Mouse (Mus musculus) midbrain, embryonic 10.5 days (tissue): ENCODE measurements around the gene Tmem150a. TPM values are rescaled to one million over a fixed set of nuclear protein-coding genes. Genes with fewer than 3 reads are reported as not detected.
A peak's percentile ranks its signal among the peaks of the same experiment; 100 is the strongest.

Source experiments
- DNase-seq: peaks from one replicate; pipeline ENCODE4 v3.0.0-alpha.2; 2017; ENCODE audit warnings: low spot score
- H3K27ac ChIP-seq: fragments of 300-500 bp; sonication (generic); replicated peaks from 2 replicates; pipeline ENCODE4 v1.5.1; 2016; ENCODE audit warnings: mild to moderate bottlenecking
- H3K27me3 ChIP-seq: fragments of 300-500 bp; sonication (generic); 2 replicates; pipeline ENCODE4 v1.6.1; 2016; ENCODE audit warnings: low read depth, mild to moderate bottlenecking; ENCODE audit not compliant: poor library complexity, severe bottlenecking
- H3K36me3 ChIP-seq: fragments of 300-500 bp; sonication (generic); 2 replicates; pipeline ENCODE4 v1.6.1; 2016; ENCODE audit warnings: mild to moderate bottlenecking, moderate library complexity
- H3K4me1 ChIP-seq: fragments of 300-500 bp; sonication (generic); 2 replicates; pipeline ENCODE4 v1.6.1; 2016
- H3K4me3 ChIP-seq: fragments of 300-500 bp; sonication (generic); 2 replicates; pipeline ENCODE4 v1.5.1; 2016; ENCODE audit warnings: mild to moderate bottlenecking, moderate library complexity
- H3K9me3 ChIP-seq: fragments of 300-500 bp; sonication (generic); replicated peaks from 2 replicates; pipeline ENCODE4 v1.6.1; 2016; ENCODE audit warnings: mild to moderate bottlenecking
- WGBS: fragments of 180-500 bp; shearing (Covaris S2); methylation state at CpG from one replicate; pipeline ENCODE4 v1.1.7; 2016; 5-methylcytosine and 5-hydroxymethylcytosine counted together
- polyA plus RNA-seq: library from polyadenylated mRNA; unstranded; fragments of >200 nt; fragmentation: Nextera tagmentation; extraction: Ambion mirVana; gene quantifications from 2 replicates; pipeline ENCODE4 v1.2.1, GENCODE M21; 2016

Tmem150a gene
- polyA plus RNA-seq, 1 experiment from 2014 or later: 6.7 TPM

DNA sequence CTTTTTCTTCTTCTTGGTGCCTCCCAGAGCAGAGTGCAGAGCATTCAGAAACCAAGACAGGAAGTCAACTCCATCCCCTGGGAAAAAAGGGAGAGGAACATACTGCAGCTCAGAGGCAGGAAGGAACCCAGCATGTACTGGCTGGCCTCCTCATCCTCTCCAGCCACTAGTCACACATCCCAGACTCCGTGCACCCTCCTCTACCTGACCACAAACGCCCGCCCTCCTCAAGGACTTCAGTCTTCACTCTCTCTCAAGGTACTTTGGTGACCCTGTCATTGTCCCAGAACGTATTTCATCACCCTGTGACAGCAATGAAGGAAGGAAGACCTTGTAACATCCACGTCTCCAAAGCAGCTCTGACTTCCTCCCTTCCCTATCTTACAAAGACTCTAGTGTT lies 22.1 kb upstream of the Tmem150a start:
- no peaks in the 10 kb centered on the region for H3K27me3 ChIP-seq
- H3K9me3 ChIP-seq: no peaks in the 10 kb centered on the region
- H3K36me3 ChIP-seq: peaks cover 100% of the 10 kb centered on the region
- H3K27ac ChIP-seq: no peak overlapping the region
- DNase-seq: no peak
- 90% methylated on average over 5 of the region's 5 CpGs for WGBS
- no peaks in the 10 kb centered on the region for H3K4me1 ChIP-seq
- no peak overlapping the region for H3K4me3 ChIP-seq

DNA sequence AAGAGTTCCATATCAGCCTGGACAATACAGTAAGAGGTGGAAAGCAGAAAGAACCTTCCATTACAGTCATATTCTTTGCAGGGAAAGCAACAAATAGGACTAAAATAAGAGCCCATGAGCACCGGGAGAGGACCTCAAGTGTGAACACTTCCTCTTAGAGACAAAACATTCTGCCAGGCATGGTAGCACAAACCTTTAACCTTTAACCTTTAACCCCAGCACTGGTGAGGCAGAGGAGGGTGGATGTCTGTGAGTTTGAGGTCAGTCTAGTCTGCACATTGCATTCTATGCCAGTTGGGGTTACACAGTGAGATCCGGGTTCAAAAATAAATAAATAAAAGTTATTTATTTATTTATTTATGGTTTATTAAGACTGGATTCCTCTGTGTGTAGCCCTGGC lies 14.8 kb upstream of the Tmem150a start:
- H3K27ac ChIP-seq: no peak overlapping the region
- 63% methylated on average over 2 of the region's 2 CpGs for WGBS
- H3K36me3 ChIP-seq: peaks cover 65% of the 10 kb centered on the region
- no peaks in the 10 kb centered on the region for H3K9me3 ChIP-seq
- H3K4me1 ChIP-seq: peaks cover 18% of the 10 kb centered on the region
- H3K4me3 ChIP-seq: no peak overlapping the region
- no peaks in the 10 kb centered on the region for H3K27me3 ChIP-seq
- DNase-seq: no peak

DNA sequence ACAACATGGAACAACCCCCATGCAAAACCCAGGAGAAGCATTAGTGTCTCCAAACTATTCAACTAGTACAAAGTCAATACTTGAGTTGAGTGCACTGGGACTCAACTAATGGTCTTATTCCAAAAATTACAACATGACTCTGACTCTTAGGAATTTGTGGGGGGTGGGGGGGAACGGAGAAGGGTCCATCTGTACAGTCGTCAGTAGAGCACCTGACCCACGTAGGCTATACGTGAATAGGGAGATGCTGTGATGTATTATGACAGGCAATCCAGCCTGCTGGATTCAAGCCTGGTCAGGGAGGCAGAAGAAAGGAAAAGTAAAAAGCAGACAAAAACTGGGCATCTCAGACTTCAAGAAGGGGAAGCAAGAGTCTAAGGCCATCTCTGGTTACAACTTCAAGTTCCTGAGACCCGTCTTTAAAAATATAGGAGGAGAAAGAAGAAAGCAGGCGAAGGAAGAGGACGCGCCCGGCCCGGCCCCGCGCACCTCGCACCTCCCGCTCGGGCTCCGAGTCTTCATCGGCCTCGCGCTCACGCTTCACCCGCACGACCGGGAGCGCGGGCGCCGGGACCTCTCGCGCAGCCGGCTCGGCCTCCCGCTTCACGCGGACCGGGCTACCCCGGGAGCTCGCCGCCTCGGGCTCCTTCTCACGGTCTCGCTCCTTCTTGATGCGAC lies 10.7 kb upstream of the Tmem150a start:
- Histone ChIP-seq H3K4me3 (peak overlapping the region; percentile 87), H3K4me1 (peaks cover 46% of the 10 kb centered on the region), H3K27me3 (no peaks in the 10 kb centered on the region), H3K9me3 (no peaks in the 10 kb centered on the region), H3K27ac (peak overlapping the region; percentile 93), H3K36me3 (peaks cover 37% of the 10 kb centered on the region)
- DNase-seq: no peak
- WGBS: under 1% methylated on average over 42 of the region's 42 CpGs

DNA sequence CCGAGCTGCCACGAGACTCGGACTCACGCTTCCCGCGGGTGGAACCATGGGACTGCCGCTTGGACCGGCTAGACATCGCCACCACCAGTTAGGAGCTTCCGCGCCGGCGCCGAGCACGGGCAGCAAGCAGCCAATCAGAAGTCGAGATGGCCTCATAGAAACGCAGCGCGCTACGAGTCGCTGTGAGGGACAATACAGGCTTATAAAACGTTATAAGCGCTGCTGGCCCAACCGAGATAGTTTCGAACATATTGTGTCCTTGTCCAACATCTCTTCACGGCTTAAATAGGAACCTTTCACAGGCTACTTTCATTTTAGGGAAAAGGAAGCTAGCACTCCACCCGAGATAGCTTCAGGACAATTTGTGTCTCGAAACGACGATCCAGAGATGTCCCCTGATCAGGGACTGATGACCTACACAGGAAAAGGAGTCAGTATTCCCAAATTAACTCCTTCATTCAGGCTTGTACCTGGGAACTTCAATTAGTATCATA lies 10.1 kb upstream of the Tmem150a start, which contains the start of gene Usp39:
Gene Usp39 (minus strand): TSS at position 111 of the 494 bp plus-strand sequence.
- H3K27ac ChIP-seq: peak within 1 kb of the TSS; percentile 93
- peak; percentile 93 for DNase-seq
- H3K4me1 ChIP-seq: peaks cover 46% of the 10 kb centered on the region
- peaks cover 38% of the 10 kb centered on the region for H3K36me3 ChIP-seq
- 1% methylated on average over 30 of the region's 30 CpGs for WGBS
- H3K9me3 ChIP-seq: no peaks in the 10 kb centered on the region
- no peaks in the 10 kb centered on the region for H3K27me3 ChIP-seq
- peak within 1 kb of the TSS; percentile 87 for H3K4me3 ChIP-seq

DNA sequence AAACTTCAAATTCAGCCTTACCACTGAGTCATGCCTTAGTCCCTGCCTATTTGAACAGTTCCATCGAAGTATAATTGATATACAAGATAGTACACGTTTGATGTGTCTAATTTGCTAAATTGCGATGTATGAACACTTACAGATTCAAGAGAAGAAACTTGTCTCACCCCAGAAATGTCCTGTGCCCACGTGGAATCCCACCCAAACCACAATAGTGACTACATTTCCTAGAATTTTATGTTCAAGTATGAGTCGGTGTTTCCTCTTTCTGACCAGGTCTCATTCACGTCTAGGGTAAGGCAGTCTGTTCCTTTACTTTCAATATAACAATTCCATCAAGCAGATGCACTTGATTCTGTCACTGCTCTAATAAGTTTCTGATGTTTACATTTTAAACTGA lies 9.6 kb upstream of the Tmem150a start:
- H3K27me3 ChIP-seq: no peaks in the 10 kb centered on the region
- H3K9me3 ChIP-seq: no peaks in the 10 kb centered on the region
- H3K36me3 ChIP-seq: peaks cover 41% of the 10 kb centered on the region
- peaks cover 46% of the 10 kb centered on the region for H3K4me1 ChIP-seq
- peak overlapping the region; percentile 87 for H3K4me3 ChIP-seq
- WGBS: 52% methylated on average over 6 of the region's 6 CpGs
- no peak for DNase-seq
- H3K27ac ChIP-seq: peak overlapping the region; percentile 93

DNA sequence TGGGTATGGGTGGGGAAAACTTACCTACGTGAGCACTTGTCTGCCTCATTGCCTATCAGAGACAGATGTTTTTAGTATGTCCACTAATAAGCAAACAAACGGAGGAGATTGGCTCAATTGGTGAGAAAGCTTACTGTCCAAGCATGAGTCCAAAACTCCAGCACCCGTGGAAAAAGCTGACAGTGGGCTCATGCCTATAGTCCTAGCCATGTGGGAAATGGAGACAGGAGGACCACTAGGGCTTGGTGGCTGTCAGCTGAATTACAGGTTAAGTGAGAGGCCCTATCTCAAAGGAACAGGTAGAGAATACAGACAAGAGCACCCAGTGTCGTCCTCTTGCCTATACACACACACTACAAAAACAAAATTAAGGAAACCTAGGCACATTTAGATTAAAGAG lies 9.0 kb upstream of the Tmem150a start:
- Histone ChIP-seq H3K4me1 (peaks cover 46% of the 10 kb centered on the region), H3K36me3 (peaks cover 41% of the 10 kb centered on the region)
- 80% methylated on average over 4 of the region's 4 CpGs for WGBS

DNA sequence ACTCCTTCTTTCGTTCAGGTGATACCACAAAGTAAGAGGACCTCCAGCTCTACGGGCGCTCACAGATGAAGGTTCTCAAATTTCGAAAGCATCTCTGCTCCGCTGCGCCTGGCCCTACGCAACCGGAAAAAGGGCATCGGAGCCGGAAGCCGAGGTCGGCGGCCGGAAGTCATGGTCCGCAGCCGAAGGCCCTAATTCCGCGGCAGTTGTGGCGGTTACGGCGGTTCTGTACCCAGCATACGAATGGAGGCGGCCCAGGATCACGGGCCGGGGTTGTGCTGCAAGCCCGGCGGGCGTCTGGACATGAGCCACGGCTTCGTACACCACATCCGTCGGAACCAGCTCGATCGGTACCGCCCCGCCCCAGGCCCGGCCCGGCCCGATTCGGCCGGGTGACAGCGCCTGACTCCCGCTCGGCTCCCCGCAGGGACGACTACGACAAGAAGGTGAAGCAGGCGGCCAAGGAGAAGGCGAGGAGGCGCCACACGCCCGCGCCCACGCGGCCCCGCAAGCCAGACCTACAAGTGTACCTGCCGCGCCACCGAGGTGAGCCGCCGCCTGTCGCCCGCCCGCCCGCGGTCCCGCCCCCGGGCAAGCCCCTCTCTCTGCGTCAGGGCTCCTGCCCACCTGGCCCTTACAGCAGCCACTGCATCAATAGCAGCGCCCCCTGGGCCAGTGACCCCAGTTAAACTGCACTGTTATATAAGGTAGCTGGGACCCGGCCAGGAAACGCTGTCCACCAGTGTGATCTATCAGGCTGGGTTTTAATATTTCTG lies 7.9 kb upstream of the Tmem150a start, which contains the start of gene 0610030E20Rik:
Gene 0610030E20Rik (plus strand): TSS at position 152 of the 776 bp plus-strand sequence.
- H3K36me3 ChIP-seq: peaks cover 38% of the 10 kb centered on the region
- peak within 1 kb of the TSS; percentile 93 for H3K27ac ChIP-seq
- H3K4me1 ChIP-seq: peaks cover 46% of the 10 kb centered on the region
- peak within 1 kb of the TSS; percentile 82 for H3K4me3 ChIP-seq
- H3K9me3 ChIP-seq: no peaks in the 10 kb centered on the region
- under 1% methylated on average over 64 of the region's 72 CpGs for WGBS
- H3K27me3 ChIP-seq: no peaks in the 10 kb centered on the region
- DNase-seq: peak; percentile 80

More for the DNA sequence above, 9.0 kb upstream of the Tmem150a start:
- H3K27ac ChIP-seq: no peak overlapping the region
- DNase-seq: no peak
- no peaks in the 10 kb centered on the region for H3K27me3 ChIP-seq
- H3K9me3 ChIP-seq: no peaks in the 10 kb centered on the region
- peak overlapping the region; percentile 82; the same call in 1 of the 2 replicates for H3K4me3 ChIP-seq

DNA sequence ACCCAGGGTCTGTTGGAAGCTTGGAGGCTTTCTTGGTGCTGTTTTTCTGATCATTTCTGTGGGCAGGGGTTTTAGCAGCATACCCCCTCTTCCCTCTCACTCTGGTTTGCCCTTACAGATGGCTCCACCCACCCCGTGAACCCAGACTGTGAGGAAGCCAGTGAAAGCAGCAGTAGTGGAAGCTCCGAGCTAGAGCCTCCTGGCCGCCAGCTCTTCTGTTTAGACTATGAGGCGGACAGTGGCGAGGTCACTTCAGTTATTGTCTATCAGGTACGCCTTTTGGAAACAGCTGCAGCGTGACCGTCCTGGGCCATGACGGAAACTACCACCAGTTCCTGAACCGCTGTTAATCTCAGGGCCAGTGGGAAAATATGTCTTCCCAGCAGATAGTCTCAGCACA lies 6.8 kb upstream of the Tmem150a start:
- peaks cover 43% of the 10 kb centered on the region for H3K4me1 ChIP-seq
- no peaks in the 10 kb centered on the region for H3K27me3 ChIP-seq
- H3K9me3 ChIP-seq: no peaks in the 10 kb centered on the region
- no peak for DNase-seq
- peak overlapping the region; percentile 82 for H3K4me3 ChIP-seq
- peaks cover 33% of the 10 kb centered on the region for H3K36me3 ChIP-seq
- 88% methylated on average over 10 of the region's 10 CpGs for WGBS
- H3K27ac ChIP-seq: no peak overlapping the region

DNA sequence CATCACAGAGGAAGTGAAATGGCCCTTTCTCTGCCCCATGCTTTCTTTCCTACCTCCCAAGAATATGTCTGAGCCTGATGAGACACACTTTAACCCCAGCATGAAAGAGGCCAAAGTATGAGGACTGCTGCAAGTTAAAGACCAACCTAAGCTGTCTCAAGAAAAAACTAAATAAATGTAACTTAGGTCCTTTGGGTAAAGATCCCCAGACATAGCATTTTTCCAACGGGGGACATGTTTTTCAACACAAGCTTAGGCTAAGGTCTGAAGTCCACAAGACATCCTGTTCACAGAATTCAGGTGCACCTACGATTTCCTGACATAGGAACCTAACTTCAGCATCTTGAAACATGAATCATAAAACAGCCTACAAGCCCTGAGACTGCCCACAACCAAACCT lies 5.0 kb upstream of the Tmem150a start:
- DNase-seq: no peak

DNA sequence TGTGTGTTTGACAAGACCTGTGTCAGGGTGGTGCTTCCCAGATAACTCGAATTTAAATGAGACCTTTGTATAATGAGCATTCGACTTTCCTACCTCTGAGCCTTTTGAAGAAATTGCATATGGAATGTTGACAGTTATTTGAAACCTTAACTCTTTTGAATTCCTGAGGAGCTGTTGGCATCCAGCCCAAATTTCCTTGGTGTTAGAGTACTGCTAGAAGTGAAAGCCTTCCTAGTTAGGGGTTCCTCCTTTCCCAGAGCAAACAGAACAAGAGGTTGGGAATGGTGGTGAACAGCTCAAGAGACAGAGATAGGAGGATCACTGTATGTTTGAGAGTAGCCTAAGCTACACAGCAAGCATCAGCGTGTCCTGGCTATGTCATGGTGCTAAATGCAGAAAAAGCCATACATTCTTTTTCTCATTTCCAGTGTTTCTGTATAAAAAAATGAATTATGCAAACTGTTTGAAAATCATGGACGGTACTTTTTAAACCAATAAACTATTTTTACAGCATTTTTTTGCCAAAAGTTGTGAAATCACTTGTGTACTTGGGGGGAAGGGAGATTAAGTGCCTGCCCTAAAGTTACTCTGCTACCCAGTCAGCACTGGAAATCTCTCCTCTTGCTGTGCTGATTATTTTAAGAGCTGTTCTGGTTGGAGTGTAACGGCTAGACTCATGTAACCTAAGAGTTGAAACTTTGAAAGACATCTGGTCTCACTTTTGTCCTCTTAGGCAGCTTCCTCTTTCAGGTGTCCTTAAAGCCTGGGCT lies 2.4 kb upstream of the Tmem150a start:
- 78% methylated on average over 5 of the region's 5 CpGs for WGBS
- Histone ChIP-seq H3K27me3 (peaks cover 17% of the 10 kb centered on the region), H3K36me3 (peaks cover 44% of the 10 kb centered on the region), H3K27ac (no peak overlapping the region), H3K4me1 (peaks cover 41% of the 10 kb centered on the region), H3K9me3 (no peaks in the 10 kb centered on the region), H3K4me3 (no peak overlapping the region)
- DNase-seq: no peak

More for the DNA sequence above, 5.0 kb upstream of the Tmem150a start:
- no peak overlapping the region for H3K27ac ChIP-seq
- H3K9me3 ChIP-seq: no peaks in the 10 kb centered on the region
- 90% methylated on average over 2 of the region's 2 CpGs for WGBS
- H3K27me3 ChIP-seq: peaks cover 8% of the 10 kb centered on the region; the same call in 1 of the 2 replicates
- no peak overlapping the region for H3K4me3 ChIP-seq
- peaks cover 43% of the 10 kb centered on the region for H3K4me1 ChIP-seq
- peaks cover 33% of the 10 kb centered on the region for H3K36me3 ChIP-seq

DNA sequence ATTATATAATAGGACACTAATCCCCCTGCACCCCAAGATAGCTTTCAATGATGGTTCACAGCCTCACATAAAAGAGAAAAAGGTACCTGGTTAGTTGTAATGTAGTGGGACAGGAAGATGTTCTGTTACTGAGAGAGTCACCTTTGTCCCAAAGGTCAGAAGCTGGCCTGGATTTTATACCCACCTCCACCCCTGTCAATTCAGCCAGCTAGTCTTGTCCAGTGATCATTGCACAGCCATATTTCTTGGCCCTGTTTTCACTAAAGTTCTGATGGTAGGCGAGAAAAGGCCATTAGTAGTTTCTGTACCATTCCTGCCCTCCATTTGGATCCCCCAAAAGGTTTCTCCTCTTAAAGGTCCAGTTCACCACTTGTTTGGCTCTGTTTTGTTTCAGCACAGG lies 1.2 kb upstream of the Tmem150a start:
- no peak for DNase-seq
- Histone ChIP-seq H3K9me3 (no peaks in the 10 kb centered on the region), H3K36me3 (peaks cover 48% of the 10 kb centered on the region), H3K4me1 (peaks cover 30% of the 10 kb centered on the region), H3K4me3 (no peak overlapping the region), H3K27me3 (peaks cover 17% of the 10 kb centered on the region), H3K27ac (no peak overlapping the region)
- WGBS: 66% methylated on average over 1 of the region's 1 CpGs

DNA sequence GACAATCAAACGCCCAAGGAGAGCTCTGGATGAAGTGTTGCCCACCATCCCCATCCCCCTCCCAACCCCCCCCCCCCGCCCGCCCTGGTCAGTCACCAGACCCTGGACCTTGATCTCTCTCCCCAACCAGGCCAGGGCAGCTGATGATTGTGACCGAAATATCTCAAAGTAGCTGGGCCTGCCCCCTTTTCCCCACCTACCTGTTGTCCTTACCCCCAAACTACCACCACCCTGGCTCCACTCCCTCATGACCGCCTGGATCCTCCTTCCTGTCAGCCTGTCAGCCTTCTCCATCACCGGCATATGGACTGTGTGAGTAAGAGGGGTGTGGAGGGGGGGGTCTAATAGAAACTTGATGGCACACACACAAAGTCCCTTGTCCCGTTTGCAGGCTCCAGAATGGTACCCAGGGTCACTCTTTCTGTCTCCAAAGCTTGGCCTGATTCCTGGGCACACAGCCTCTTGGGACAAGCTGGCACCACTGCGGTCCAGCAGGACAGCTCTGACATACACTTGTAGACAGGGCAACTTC lies 820 bp downstream of the Tmem150a start:
- 47% methylated on average over 7 of the region's 8 CpGs for WGBS
- Histone ChIP-seq H3K27ac (peak overlapping the region; percentile 79), H3K4me3 (peak overlapping the region; percentile 69), H3K9me3 (no peaks in the 10 kb centered on the region), H3K36me3 (peaks cover 46% of the 10 kb centered on the region), H3K27me3 (peaks cover 17% of the 10 kb centered on the region), H3K4me1 (peaks cover 39% of the 10 kb centered on the region)
- DNase-seq: no peak
